Mouse (Mus musculus) adrenal gland, adult 2 months (tissue): ENCODE measurements around the gene Gm10320. TPM values are rescaled to one million over a fixed set of nuclear protein-coding genes. Genes with fewer than 3 reads are reported as not detected.

Experiments used
- DNase-seq: peaks from one replicate; pipeline ENCODE4 v3.0.0; 2021
- polyA plus RNA-seq: library from polyadenylated mRNA; depleted of rRNA; stranded (reverse); fragments of >200 nt; gene quantifications from 2 replicates; pipeline ENCODE4 v1.2.3, GENCODE M21; 2012
- total RNA-seq, 2 experiments: library from RNA; stranded (reverse); gene quantifications; 2 replicates each; pipeline ENCODE4 v1.2.3; 2021

Gm10320 gene
- total and polyA plus RNA-seq, 3 experiments = 1.3 TPM; not detected in 2

DNA sequence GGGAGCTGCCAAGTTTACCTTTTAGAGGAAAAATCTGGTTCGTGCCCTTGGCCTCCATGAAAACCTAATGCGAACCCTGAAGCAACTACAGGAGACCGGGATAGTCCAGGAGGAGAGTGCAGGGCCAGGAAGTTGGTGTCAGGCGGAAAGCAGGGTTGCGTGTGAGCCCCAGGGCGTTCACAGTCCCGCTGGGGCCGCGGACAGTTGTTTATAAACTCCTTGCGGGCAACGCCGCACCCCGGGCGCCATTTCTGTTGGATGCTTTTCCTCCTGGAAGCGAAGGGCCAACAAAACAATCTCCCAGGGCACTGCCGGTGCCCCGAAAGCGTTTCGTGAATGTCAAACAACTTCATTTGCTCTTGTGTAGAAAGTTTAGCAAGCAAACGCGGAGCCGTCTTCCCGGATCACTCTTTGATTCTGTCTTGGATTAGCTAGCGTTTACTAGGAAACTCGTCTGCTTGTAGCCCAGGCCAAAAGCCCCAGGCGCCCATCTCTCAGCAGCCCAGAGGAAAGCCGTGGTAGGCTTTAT lies 11.1 kb upstream of the Gm10320 start:
- DNase-seq = no peak

DNA sequence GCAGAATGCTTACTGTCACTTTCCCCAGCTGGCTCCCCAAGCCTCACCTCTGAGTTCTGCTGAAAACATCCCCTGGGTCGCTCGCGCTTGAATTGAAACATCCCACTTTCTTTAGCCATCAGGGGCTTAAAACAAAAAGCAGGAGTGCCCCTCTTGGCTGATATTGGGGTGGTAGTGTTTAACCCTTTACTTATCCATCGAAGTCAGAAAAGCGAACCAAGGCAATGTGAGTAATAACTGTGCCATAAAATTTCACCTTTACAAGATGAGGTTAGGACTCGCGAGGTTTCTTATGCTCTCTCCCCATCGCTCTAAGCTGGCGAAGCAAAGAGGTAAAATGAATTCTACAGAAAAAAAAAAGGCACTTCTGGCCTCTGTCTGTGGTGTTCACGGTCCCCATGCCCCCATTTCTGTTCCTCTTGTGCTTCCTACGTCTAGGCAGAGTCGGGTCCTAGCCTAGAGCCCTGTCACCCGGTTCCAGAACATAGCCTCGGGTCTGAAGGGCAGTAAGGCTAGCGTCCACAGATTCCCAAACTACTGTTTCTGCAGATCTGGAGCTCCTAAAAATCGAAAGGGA lies 10.5 kb upstream of the Gm10320 start:
- DNase-seq = no peak

- no peak for DNase-seq
Observed at GRCm38 (mm10) chr13:98501321-98501720, 9.5 kb upstream of the Gm10320 start.

GRCm38 (mm10) chr13:98500471-98501125 lies 8.8 kb upstream of the Gm10320 start:
- no peak for DNase-seq

DNA sequence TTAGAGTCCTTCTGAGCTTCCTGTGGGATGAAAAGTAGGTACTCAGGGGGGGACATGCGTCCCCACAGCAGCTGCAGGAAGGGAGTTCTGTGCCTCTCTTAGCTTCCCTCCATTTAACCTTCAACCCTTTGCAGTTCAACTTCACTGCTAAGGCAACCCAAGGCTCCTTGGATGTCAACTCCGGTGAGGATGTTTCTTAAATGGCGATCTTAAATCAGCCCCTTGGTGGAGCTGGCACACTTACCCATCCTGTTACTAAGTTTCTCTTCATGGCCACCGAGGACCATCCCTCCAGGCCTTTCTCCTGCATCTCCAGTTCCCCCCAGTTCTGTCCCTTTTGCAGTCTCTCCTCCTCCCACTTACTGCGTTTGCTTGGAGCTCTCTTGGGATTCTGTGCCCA lies 6.8 kb upstream of the Gm10320 start:
- no peak for DNase-seq

- no peak for DNase-seq
Observed at GRCm38 (mm10) chr13:98498080-98498479, 6.3 kb upstream of the Gm10320 start.

- DNase-seq = peak; percentile 25
Observed at GRCm38 (mm10) chr13:98496917-98497870, 5.4 kb upstream of the Gm10320 start.

DNA sequence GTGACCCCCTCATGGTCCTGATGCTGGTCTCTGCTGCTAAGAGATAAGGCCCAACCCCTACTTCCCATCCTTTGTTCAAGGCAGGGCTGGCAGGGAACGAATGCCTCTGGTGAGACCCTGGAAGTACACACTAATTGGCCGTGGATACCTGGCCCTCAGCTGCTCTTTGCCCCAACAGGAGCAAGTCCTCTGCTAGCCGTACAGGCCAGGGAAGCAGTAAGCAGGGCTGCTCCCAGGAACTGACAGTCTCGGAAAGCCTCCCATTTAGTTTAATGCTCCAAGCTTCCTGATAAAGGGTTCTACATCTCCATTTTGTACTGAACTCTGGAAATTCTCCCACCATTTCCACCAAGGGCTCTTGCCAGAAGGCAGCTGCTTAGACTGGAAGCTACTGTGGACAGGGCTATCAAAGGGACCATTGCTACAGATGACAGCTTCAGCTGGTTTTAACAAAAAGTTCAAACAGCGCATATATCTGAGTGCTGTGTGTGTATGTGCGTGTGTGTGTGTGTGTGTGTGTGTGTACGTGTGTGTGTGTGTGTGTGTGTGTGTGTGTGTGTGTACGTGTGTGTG lies 2.8 kb upstream of the Gm10320 start:
- no peak for DNase-seq

- no peak for DNase-seq
Observed at GRCm38 (mm10) chr13:98492569-98493255, 911 bp upstream of the Gm10320 start.

DNA sequence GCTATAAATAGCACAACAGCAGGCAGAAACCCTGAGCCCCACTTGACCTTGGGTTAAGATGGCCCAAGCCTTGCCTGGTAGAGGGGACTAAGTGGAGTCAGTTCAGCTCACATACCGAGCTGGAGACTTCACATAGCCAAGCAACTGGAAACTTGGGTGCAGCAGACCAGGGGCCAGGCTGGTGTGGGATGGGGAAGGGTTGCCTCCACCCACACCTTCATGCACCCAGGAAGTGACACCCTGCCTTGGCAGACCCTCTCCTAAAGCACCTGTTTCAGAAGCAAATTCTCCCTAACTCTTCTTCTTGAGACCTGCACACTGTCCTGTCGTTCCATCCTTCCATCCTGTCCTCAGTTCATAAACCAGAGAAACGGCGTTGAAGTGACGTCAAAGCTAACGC lies 5.1 kb downstream of the Gm10320 start:
- no peak for DNase-seq

DNA sequence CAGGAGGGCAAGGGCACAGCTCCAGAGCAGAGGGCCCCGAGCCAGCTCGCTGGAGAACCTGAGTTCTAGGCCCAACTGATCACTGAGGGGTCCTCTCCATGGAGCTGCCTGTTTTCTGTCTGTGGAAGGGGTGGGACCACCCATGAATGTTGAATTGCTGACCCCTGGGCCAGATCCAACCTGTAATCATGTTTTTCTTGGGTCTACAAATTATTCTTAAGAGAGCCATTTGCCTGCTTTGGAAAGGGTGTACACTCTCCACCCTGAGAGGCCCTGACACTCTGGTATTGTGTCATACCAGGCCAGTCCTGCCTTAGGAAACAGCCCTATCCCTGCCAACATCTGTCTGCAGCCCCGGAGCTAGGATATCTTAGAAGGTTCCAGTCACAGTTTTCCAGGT lies 5.6 kb downstream of the Gm10320 start:
- no peak for DNase-seq

DNA sequence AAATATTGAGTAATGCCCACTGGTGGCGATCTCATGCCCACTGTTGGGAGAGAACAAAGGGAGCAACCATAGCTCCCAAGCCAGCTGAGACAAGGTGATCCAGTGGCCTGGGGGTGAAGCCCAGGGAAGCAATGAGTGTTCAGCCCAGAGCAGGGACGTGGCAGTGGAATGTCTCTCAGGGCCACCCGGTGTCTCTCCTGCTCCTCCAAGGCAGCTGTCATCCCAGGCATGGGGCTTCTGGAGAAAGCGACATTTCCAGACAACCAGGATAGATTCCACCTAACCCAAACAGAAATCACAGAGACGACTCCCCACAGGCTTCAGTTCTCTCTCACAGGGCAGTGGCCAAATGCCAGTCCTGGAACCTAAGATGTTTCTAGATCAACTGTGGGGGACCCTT lies 6.4 kb downstream of the Gm10320 start:
- DNase-seq = no peak

DNA sequence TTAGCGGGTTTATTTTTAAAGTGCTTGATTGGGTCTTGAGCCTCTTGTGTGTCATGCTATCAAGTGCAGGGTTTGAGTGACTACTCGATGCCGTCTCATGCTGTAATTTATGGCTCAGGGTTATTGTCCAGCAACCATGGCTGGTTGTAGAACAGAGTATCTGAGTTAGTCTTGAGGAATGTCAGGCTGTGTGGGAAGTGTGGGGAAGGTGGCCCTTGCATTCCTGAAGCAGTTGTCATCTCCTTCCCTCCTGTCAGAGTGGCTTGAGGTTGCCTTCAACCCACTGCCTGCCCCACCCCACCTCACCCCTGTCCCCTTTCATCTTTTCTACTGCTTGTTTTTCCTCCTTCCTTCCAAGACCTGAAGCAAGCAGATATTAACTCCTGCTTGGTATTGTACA lies 13.8 kb downstream of the Gm10320 start:
- no peak for DNase-seq

- no peak for DNase-seq
Observed at GRCm38 (mm10) chr13:98476839-98477495, 14.8 kb downstream of the Gm10320 start.

DNA sequence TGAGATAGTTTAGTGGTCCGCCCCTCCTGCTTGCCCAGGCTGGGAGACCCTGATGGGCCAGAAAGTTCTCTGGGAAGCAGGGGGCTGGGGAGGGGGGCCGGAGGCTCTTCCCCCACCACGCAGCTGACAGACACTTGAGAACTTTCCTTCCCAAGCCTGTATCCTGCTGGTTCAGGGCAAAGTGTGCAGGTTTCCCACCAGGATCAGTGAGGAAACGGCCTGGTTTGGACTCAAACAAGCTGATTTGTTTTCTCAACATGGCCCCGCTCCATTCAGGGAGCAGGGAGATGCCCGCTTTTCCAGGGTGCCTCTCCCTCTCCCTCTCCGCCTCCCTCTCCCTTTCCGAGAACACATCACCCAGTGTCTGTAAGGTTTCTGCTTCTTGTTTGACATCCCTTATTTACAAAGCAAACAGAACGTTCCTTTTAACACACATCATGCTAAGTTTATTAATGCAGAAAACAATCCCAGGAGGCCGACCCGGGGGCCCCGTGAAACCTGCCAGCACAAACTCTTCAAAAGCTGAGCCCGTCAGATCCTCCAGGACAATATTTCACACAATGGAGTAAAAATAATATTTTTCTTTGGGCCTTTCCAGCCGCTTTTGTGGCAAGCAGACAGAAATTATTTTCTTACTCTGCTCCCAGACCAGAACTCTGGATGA lies 15.5 kb downstream of the Gm10320 start:
- no peak for DNase-seq

GRCm38 (mm10) chr13:98475681-98476080 lies 16.1 kb downstream of the Gm10320 start:
- no peak for DNase-seq

DNA sequence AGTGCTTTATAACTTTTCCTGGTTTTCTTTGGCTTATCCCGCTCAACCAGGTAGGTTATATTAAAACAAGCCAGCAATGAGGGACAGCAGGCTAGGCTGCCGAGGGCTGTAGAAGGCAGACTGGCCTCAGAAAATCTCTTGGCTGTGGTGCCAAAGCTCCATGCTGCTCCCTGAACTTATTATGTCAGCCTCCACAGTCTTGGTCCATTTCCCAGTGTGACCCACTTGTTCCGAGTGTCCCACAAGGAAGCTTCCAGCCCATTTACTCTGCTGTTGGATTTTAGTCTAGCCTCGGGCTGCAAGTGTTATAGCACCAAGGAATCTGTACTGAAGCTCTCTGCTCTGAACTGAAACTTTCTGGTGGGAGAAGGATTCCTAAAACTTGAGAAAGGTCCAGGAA lies 18.8 kb downstream of the Gm10320 start:
- DNase-seq = no peak

GRCm38 (mm10) chr13:98471756-98472155 lies 20.0 kb downstream of the Gm10320 start:
- DNase-seq = no peak

- no peak for DNase-seq
Observed at GRCm38 (mm10) chr13:98470321-98470720, 21.5 kb downstream of the Gm10320 start.

DNA sequence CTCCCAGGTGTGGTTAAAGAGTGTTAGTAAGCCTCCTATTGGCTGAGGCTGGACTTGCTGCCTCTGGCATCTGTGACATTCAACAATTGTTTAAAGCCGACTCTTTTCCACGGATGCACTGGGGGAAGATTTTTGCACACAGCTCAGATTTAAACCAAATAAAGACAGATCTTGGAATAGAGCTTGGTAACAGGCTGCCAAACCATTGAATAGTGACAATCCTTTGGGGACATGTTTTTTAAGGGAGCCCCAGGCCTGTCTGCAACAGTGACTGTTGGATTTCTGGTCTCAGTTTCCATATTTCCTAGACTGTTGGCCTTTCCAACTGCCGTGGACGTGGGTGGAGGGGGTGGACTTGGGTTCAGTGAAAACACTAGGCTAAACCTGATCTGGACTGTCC lies 21.9 kb downstream of the Gm10320 start:
- DNase-seq = no peak

DNA sequence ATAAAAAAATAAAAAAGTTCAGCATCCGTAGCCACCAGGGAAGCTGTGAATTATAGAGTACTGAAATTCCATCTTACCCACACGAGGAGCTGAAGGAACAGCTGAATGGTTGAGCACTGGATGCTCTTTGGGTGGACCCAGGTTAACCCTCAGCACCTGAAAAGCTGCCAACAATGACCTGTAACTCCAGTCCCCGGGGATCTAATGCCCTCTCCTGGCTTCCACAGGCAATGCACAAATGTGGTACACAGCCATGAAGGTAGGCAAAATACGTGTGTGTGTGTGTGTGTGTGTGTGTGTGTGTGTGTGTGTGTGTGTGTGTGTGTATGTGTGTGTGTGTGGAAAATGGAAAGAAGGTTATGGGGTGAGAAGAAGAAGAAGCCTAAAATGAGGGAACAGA lies 30.3 kb downstream of the Gm10320 start:
- no peak for DNase-seq
